Mouse (Mus musculus): Measurements from ENCODE around the gene Glycam1. TPM values are rescaled to one million over a fixed set of nuclear protein-coding genes. Genes with fewer than 3 reads are reported as not detected.

The Glycam1 gene
- polyA plus RNA-seq, 1 experiment from 2014 or later: not detected

DNA sequence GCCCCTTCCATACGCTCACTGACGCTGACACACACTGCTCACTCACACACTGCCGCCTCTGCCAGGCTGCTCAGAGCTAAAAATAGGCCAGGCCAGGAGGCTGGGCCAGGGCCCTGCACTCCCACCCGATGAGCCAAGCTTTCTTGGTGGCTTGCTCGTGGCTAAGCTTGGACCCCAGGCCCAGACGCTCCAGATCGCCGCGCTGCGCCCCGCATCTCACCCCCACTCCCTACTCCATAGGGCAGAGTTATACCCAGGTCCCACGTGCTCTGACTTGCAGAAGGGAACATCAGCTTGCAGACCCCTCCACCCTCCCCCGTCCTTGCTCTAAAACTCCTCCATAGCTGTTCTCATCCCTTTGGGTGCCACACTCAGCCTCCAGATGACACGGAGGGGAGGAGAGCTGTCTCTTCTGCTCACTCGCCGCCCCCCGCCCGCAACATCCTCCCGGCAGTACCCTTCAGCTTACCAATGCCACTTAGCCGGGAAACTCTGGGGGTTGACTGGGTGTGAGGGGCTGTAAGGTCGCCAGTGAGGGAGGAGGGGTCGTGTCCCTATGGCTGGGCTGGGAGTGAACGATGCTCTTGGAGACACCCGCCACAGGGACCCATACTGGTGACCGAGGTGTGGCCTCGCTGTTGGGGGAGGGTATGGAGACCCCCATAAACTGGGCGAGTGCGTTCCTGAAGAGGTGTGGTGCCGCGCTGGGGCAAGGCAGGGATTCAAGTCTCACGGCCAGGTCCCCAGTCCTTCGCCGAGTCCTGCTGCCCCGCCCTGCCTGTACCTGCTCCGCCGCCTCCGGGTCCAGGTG is 27.7 kb downstream of the Glycam1 start:
- 3% methylated on average over 37 of the region's 37 CpGs for WGBS
- peak; percentile 44 for ATAC-seq
- no peaks in the 10 kb centered on the region for H3K36me3 ChIP-seq
- H3K9me3 ChIP-seq: no peaks in the 10 kb centered on the region
- H3K27me3 ChIP-seq (replicated peaks): peaks cover 24% of the 10 kb centered on the region
- peaks cover 14% of the 10 kb centered on the region for H3K4me1 ChIP-seq (replicated peaks)
- peak overlapping the region; percentile 62 for H3K4me3 ChIP-seq (replicated peaks)
- H3K4me2 ChIP-seq (replicated peaks): peak overlapping the region; percentile 94
- H3K27ac ChIP-seq: no peak overlapping the region
- H3K9ac ChIP-seq: peak overlapping the region; percentile 55

DNA sequence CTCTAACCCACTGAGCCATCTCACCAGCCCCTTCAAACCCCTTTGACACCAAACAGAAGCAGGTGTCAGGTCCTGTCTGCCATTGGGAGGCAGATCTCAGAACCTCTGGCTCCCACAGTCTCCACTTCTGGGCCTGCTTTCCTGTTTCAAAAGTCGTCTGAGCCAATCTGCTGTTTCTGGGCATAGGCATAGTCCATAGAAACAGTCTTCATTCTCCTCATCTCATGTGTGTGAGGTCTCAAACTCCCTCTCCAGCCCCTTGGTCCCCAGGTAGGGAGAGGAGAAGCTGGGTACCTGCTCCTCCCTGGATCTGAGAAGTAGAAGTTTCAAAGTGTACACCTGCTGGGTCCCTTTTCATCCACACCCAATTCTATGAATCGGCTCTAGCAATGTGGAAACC is 28.4 kb downstream of the Glycam1 start:
- 44% methylated on average over 2 of the region's 2 CpGs for WGBS
- H3K4me1 ChIP-seq (replicated peaks): peaks cover 14% of the 10 kb centered on the region
- H3K9me3 ChIP-seq: no peaks in the 10 kb centered on the region
- H3K4me3 ChIP-seq (replicated peaks): no peak overlapping the region
- H3K27ac ChIP-seq: no peak overlapping the region
- H3K36me3 ChIP-seq: no peaks in the 10 kb centered on the region
- H3K27me3 ChIP-seq (replicated peaks): peaks cover 24% of the 10 kb centered on the region
- no peak for ATAC-seq
- no peak overlapping the region for H3K4me2 ChIP-seq (replicated peaks)
- no peak overlapping the region for H3K9ac ChIP-seq

DNA sequence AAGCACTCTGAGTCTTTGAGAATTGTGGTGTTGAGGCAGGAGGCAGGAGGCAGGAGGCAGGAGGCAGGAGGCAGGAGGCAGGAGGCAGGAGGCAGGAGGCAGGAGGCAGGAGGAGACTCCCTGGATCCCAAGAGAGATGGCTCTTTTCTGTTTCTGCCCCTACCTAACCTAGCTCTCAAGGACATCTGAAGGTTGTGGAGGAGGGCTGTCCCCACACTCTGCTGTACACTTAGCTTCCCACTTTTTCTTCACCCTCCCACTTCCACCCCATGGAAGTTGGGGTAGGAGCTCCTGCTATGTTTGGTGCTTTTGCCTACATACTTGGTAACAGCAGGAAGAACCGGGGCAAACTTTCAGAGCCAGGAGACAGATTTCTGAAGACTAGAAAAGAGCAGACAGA is 29.1 kb downstream of the Glycam1 start:
- Histone ChIP-seq H3K4me3 (replicated peaks) (no peak overlapping the region), H3K9ac (no peak overlapping the region), H3K9me3 (no peaks in the 10 kb centered on the region), H3K4me1 (replicated peaks) (peaks cover 14% of the 10 kb centered on the region), H3K27ac (no peak overlapping the region), H3K4me2 (replicated peaks) (no peak overlapping the region), H3K36me3 (no peaks in the 10 kb centered on the region), H3K27me3 (replicated peaks) (peaks cover 24% of the 10 kb centered on the region)
- ATAC-seq: no peak
- WGBS: 62% methylated on average over 1 of the region's 1 CpGs

- no peaks in the 10 kb centered on the region for H3K36me3 ChIP-seq
- peaks cover 24% of the 10 kb centered on the region for H3K27me3 ChIP-seq (replicated peaks)
- H3K4me2 ChIP-seq (replicated peaks): no peak overlapping the region
- H3K9ac ChIP-seq: no peak overlapping the region
- H3K27ac ChIP-seq: no peak overlapping the region
- ATAC-seq: no peak
- H3K9me3 ChIP-seq: no peaks in the 10 kb centered on the region
- no peak overlapping the region for H3K4me3 ChIP-seq (replicated peaks)
- WGBS: 90% methylated on average over 2 of the region's 2 CpGs
- peaks cover 14% of the 10 kb centered on the region for H3K4me1 ChIP-seq (replicated peaks)
These were observed 29.9 kb downstream of the Glycam1 start for GRCm38 (mm10) chr15:103535030-103535429.

DNA sequence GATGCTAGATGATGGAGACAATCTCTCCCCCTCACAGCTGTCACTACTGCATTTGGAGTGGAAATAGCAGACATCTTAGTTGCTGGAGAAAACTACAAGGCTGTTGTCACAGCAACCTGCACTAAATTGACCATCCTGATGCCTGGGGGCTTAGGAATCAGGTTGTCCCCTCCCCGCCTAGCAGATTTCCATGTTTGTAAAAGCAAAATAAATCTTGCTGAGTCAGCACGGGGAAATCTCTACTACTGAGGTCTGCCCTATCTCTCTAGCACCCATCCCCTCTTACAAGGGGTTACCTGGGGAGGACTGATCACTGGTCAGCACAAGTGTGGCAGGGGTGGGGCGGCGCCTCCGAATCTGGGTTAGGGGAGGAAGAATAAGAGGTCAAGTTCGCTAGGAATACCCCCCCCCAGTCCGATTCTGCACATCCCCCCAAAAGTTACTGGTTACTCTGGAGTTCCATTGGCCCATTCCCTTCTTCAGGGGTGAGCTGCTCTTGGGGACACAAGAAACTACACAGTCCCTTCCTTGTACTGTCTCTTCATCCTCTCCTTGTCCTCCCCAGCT is 30.7 kb downstream of the Glycam1 start:
- H3K4me2 ChIP-seq (replicated peaks): no peak overlapping the region
- peaks cover 16% of the 10 kb centered on the region for H3K4me1 ChIP-seq (replicated peaks)
- H3K4me3 ChIP-seq (replicated peaks): no peak overlapping the region
- WGBS: 79% methylated on average over 7 of the region's 7 CpGs
- no peak overlapping the region for H3K27ac ChIP-seq
- H3K9me3 ChIP-seq: no peaks in the 10 kb centered on the region
- ATAC-seq: no peak
- no peaks in the 10 kb centered on the region for H3K36me3 ChIP-seq
- peaks cover 24% of the 10 kb centered on the region for H3K27me3 ChIP-seq (replicated peaks)
- no peak overlapping the region for H3K9ac ChIP-seq

- Histone ChIP-seq H3K4me1 (replicated peaks) (0 out of 2 replicates have a peak, but pooled peaks cover 3% of the 10 kb centered on the region), H3K36me3 (no peaks in the 10 kb centered on the region), H3K27ac (no peak overlapping the region), H3K27me3 (replicated peaks) (peaks cover 6% of the 10 kb centered on the region; the same call in 1 of the 2 replicates), H3K4me2 (replicated peaks) (no peak overlapping the region), H3K9ac (no peak overlapping the region), H3K4me3 (replicated peaks) (no peak overlapping the region), H3K9me3 (no peaks in the 10 kb centered on the region)
- 10% methylated on average over 5 of the region's 5 CpGs for WGBS
- ATAC-seq: peak; percentile 82
These were observed 34.5 kb downstream of the Glycam1 start for GRCm38 (mm10) chr15:103530372-103530771.

GRCm38 (mm10) chr15:103523156-103523555 is 41.7 kb downstream of the Glycam1 start:
- H3K9ac ChIP-seq: no peak overlapping the region
- peak; percentile 44; the same call in 1 of the 2 replicates for ATAC-seq
- no peak overlapping the region for H3K4me3 ChIP-seq (replicated peaks)
- no peak overlapping the region for H3K27ac ChIP-seq
- no peaks in the 10 kb centered on the region for H3K27me3 ChIP-seq (replicated peaks)
- no peaks in the 10 kb centered on the region for H3K9me3 ChIP-seq
- no peaks in the 10 kb centered on the region; the same call in 1 of the 2 replicates for H3K4me1 ChIP-seq (replicated peaks)
- no peaks in the 10 kb centered on the region for H3K36me3 ChIP-seq
- WGBS: 61% methylated on average over 3 of the region's 3 CpGs
- H3K4me2 ChIP-seq (replicated peaks): no peak overlapping the region

DNA sequence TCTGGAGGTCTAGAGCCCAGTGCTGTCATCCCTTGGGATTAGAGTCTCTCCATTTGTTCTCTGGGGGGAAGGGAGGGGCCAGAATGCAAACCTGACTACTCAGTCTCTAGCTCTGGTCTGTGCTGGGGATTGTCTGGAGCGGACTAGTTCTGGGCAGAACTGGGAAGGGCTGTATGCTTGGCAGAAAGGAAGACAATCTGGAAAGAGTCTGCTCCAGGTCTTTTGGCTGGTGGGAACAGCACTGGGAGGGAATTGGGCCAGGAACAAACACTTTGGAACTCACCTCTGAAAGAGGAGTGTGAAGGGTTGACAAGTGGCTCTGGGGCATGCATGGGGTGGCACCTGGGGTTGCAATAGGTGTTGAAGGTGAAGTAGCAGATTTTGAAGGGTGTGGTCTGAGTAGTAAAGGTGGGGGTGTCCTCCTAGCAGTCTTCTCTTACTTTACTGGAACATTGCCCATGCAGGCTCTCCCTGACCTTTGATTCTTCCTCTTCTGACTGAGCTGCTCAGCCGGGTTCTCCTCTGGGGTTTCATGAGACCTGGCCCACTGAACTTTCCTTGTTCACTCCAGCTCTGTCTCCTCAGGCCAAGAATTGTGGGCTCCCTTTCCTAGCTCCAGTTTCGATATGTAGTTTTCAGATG is 42.3 kb downstream of the Glycam1 start:
- Histone ChIP-seq H3K9ac (no peak overlapping the region), H3K9me3 (no peaks in the 10 kb centered on the region), H3K4me2 (replicated peaks) (no peak overlapping the region), H3K4me3 (replicated peaks) (no peak overlapping the region), H3K36me3 (no peaks in the 10 kb centered on the region), H3K4me1 (replicated peaks) (no peaks in the 10 kb centered on the region; the same call in 1 of the 2 replicates), H3K27ac (no peak overlapping the region), H3K27me3 (replicated peaks) (no peaks in the 10 kb centered on the region)
- WGBS: 66% methylated on average over 3 of the region's 3 CpGs
- peak; percentile 83 for ATAC-seq

- Histone ChIP-seq H3K36me3 (no peaks in the 10 kb centered on the region), H3K4me2 (replicated peaks) (no peak overlapping the region), H3K9me3 (no peaks in the 10 kb centered on the region), H3K27me3 (replicated peaks) (no peaks in the 10 kb centered on the region), H3K4me3 (replicated peaks) (no peak overlapping the region), H3K27ac (no peak overlapping the region), H3K4me1 (replicated peaks) (peaks cover 4% of the 10 kb centered on the region; the same call in 1 of the 2 replicates), H3K9ac (no peak overlapping the region)
- WGBS: 37% methylated on average over 4 of the region's 4 CpGs
- ATAC-seq: no peak
These were observed 45.2 kb downstream of the Glycam1 start for GRCm38 (mm10) chr15:103519386-103520378.

DNA sequence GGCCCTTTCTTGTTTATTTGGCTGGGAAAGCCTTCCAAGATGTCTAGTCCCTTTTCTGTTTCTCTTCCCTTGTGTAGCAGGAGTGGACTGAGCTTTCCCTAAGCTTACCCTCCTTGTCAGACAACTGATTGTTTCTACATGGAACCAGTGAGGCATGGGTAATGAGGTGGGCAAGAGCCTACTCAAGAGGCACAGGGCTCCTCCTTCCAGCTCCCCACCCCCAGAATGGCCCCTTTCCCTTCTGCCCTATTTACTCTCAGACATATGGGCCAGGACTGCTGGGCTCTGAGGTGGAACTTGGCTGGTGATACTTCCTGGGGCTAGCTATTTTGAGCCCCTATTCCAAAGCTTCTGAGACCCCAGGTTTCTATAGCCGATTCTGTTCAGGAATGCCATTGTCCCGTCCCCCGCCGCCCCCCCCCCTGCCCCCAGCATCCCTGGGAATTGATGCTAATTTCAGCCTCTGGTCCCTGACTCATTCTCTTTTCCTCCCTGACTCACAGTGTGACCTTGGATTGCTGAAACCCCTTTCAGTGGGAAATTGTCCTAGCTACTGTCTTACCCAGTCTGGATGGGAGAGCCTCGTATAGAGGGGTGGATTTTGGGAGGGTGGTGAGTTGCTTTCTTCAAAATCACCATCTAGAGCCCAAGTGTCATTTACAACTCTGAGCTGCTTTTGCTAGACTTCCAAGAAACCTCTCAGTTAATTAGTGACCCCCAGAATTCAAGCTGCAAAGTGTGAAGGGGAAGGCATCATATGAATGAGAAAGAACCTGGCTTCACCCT is 46.1 kb downstream of the Glycam1 start:
- Histone ChIP-seq H3K4me1 (replicated peaks) (peaks cover 11% of the 10 kb centered on the region; the same call in 1 of the 2 replicates), H3K36me3 (no peaks in the 10 kb centered on the region), H3K9ac (no peak overlapping the region), H3K4me2 (replicated peaks) (no peak overlapping the region), H3K27me3 (replicated peaks) (no peaks in the 10 kb centered on the region), H3K27ac (0 out of 2 replicates have a peak overlapping the region, but pooled peaks have one; percentile 32), H3K9me3 (no peaks in the 10 kb centered on the region), H3K4me3 (replicated peaks) (no peak overlapping the region)
- ATAC-seq: no peak
- WGBS: 19% methylated on average over 5 of the region's 5 CpGs

DNA sequence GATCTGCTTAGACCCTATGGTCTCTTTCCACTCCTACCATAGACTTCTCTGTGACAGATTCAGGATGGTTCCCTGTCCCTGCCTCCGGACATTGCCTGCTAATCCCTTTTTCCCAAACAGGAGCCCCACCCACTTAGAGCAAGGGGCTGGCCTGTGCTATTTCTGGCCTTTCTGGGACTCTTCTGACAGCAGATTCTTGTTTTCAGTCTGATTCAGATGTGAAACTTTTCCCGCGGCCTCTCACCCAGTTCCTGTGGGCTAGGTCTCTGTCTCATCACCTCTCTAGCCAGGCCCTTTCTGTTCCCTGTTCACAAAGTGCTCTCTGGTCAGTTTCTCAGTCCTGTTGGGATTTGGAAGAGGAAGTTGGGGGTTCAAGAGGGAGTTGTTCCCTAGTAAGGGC is 50.0 kb downstream of the Glycam1 start:
- no peaks in the 10 kb centered on the region for H3K36me3 ChIP-seq
- H3K4me2 ChIP-seq (replicated peaks): peak overlapping the region; percentile 65; the same call in 1 of the 2 replicates
- H3K4me1 ChIP-seq (replicated peaks): peaks cover 16% of the 10 kb centered on the region; the same call in 1 of the 2 replicates
- no peak overlapping the region for H3K9ac ChIP-seq
- H3K27ac ChIP-seq: no peak overlapping the region
- no peaks in the 10 kb centered on the region for H3K27me3 ChIP-seq (replicated peaks)
- H3K9me3 ChIP-seq: no peaks in the 10 kb centered on the region
- no peak overlapping the region for H3K4me3 ChIP-seq (replicated peaks)
- 47% methylated on average over 3 of the region's 3 CpGs for WGBS
- no peak for ATAC-seq

Measured in intestine, embryonic 15.5 days (tissue).